Comparison of ENCODE assay signal across 13 mouse cellular contexts in genomic region chr13:57142851-57143250, GRCm38 (mm10).
DNase-seq lines count a peak whose midpoint lies in the region; ATAC-seq and TF ChIP-seq lines count a peak whose summit lies in the region.
"Had no signal": no experiment of that assay in that cellular context is flagged by ENCODE, and none has a peak within 500 bp of the region (broad histone marks: within the 10 kb centered on the region; RNA-seq: fewer than 3 reads in every experiment).

No protein-coding gene starts in this region.

- WGBS in heart, embryonic 10.5 days = 42% methylated on average over 5 of the region's 5 CpGs
- WGBS in liver, embryonic 12.5 days (ENCODE audit: insufficient replicate concordance) = 39% methylated on average over 5 of the region's 5 CpGs
- WGBS in intestine, postnatal 0 days = 40% methylated on average over 5 of the region's 5 CpGs

- H3K4me1 ChIP-seq in heart, embryonic 10.5 days = peaks cover 6% of the 10 kb centered on the region; the same call in 1 of the 2 replicates
- no peaks in the 10 kb centered on the region for H3K4me1 ChIP-seq in liver, embryonic 12.5 days
- H3K4me1 ChIP-seq in intestine, postnatal 0 days (replicated peaks; ENCODE audit: control insufficient read depth, insufficient read depth, low read length) = no peaks in the 10 kb centered on the region
- H3K4me1 ChIP-seq: liver, embryonic 13.5 days had no signal

- no peak overlapping the region for H3K4me2 ChIP-seq in liver, embryonic 12.5 days
- H3K4me2 ChIP-seq in intestine, postnatal 0 days (replicated peaks; ENCODE audit: low read depth) = no peak overlapping the region
- H3K4me2 ChIP-seq: heart, embryonic 11.5 days; liver, embryonic 13.5 days had no signal

- no peak for TF ChIP-seq CTCF in intestine, postnatal 0 days (IDR thresholded peaks at IDR 0.05; ENCODE audit: low read depth)

- ATAC-seq in liver, embryonic 12.5 days = no peak
- ATAC-seq in intestine, postnatal 0 days = no peak

- DNase-seq in heart, embryonic 10.5 days (ENCODE audit: low spot score) = peak; percentile 45
- no peak for DNase-seq in heart, postnatal 4 days
- peak; percentile 19 for DNase-seq in right cerebral cortex, postnatal 4 days
- DNase-seq in right cerebral cortex, postnatal 36 days (ENCODE audit: low spot score in 2 of 2) = no peak
- DNase-seq in cerebellum, adult 9-10 months = peak; percentile 15
- DNase-seq: embryo, embryonic 11 days; liver, embryonic 13.5 days had no signal

- H3K9me3 ChIP-seq in heart, embryonic 10.5 days = no peaks in the 10 kb centered on the region
- H3K9me3 ChIP-seq in liver, embryonic 12.5 days (replicated peaks) = no peaks in the 10 kb centered on the region
- H3K9me3 ChIP-seq in intestine, postnatal 0 days (ENCODE audit: control insufficient read depth) = no peaks in the 10 kb centered on the region
- H3K9me3 ChIP-seq: hindbrain, embryonic 10.5 days; liver, embryonic 13.5 days had no signal

- no peak overlapping the region for H3K4me3 ChIP-seq in heart, embryonic 10.5 days
- H3K4me3 ChIP-seq in liver, embryonic 12.5 days = no peak overlapping the region
- H3K4me3 ChIP-seq in intestine, postnatal 0 days (ENCODE audit: low read depth, low read length) = no peak overlapping the region
- H3K4me3 ChIP-seq: erythroblast, embryonic 14.5 days; hindbrain, embryonic 10.5 days; liver, embryonic 13.5 days; myocyte had no signal

- no peaks in the 10 kb centered on the region for H3K36me3 ChIP-seq in heart, embryonic 10.5 days
- H3K36me3 ChIP-seq in liver, embryonic 12.5 days = no peaks in the 10 kb centered on the region
- H3K36me3 ChIP-seq in intestine, postnatal 0 days (ENCODE audit: control insufficient read depth, insufficient read depth) = no peaks in the 10 kb centered on the region
- H3K36me3 ChIP-seq: hindbrain, embryonic 10.5 days; liver, embryonic 13.5 days had no signal

- no peak overlapping the region for H3K9ac ChIP-seq in liver, embryonic 12.5 days
- no peak overlapping the region for H3K9ac ChIP-seq in intestine, postnatal 0 days (ENCODE audit: low read depth, low read length)
- H3K9ac ChIP-seq: liver, embryonic 13.5 days had no signal

- H3K27ac ChIP-seq in heart, embryonic 10.5 days = no peak overlapping the region
- no peak overlapping the region for H3K27ac ChIP-seq in liver, embryonic 12.5 days
- H3K27ac ChIP-seq in intestine, postnatal 0 days (ENCODE audit: low read depth, low read length) = no peak overlapping the region
- H3K27ac ChIP-seq: hindbrain, embryonic 10.5 days; liver, embryonic 13.5 days had no signal

- no peaks in the 10 kb centered on the region for H3K27me3 ChIP-seq in heart, embryonic 10.5 days (ENCODE audit: insufficient read depth, poor library complexity, severe bottlenecking)
- H3K27me3 ChIP-seq in liver, embryonic 12.5 days (replicated peaks) = no peaks in the 10 kb centered on the region
- H3K27me3 ChIP-seq in intestine, postnatal 0 days (replicated peaks; ENCODE audit: control insufficient read depth, insufficient read depth, low read length) = no peaks in the 10 kb centered on the region
- H3K27me3 ChIP-seq: liver, embryonic 13.5 days had no signal

Comparison
In these comparisons a context has a peak if more than half of its experiments do, and no peak if none do; other contexts are left out.
1. DNase-seq: peak in heart, embryonic 10.5 days (single experiment), right cerebral cortex, postnatal 4 days (single experiment) and cerebellum, adult 9-10 months (single experiment); none in heart, postnatal 4 days (single experiment) and right cerebral cortex, postnatal 36 days (0 of 2).